Mouse (Mus musculus) heart, embryonic 13.5 days (tissue): Measurements from ENCODE around the gene Ankrd13b. TPM values are rescaled to one million over a fixed set of nuclear protein-coding genes. Genes with fewer than 3 reads are reported as not detected.

Experiments
- polyA plus RNA-seq: library from polyadenylated mRNA; unstranded; fragments of >200 nt; fragmentation: Nextera tagmentation; extraction: Ambion mirVana; gene quantifications from 2 replicates; pipeline ENCODE4 v1.2.1, GENCODE M21; 2015

The Ankrd13b gene
- polyA plus RNA-seq, 1 experiment from 2014 or later = 2.6 TPM

Other genes with a start within 250 kb of the Ankrd13b start
- 28.8 and 30.1 TPM in 2 replicates for gene Coro6, start 27.3 kb downstream of the Ankrd13b start, polyA plus RNA-seq
- 7.8 and 7.9 TPM in 2 replicates for gene Git1, start 3.9 kb upstream of the Ankrd13b start, polyA plus RNA-seq
- gene Abhd15, start 25.4 kb upstream of the Ankrd13b start, polyA plus RNA-seq = 1.1 and 1.6 TPM in 2 replicates
- gene Trp53i13, start 26.3 kb upstream of the Ankrd13b start, polyA plus RNA-seq = 23.5 and 27.7 TPM in 2 replicates
- gene Gm10392, start 29.5 kb upstream of the Ankrd13b start, polyA plus RNA-seq = 0.11 TPM in 1 of 2 replicates, not detected in the other
- 10.1 and 11.8 TPM in 2 replicates for gene Taok1, start 118.1 kb upstream of the Ankrd13b start, polyA plus RNA-seq
- 3.6 and 4.0 TPM in 2 replicates for gene Nufip2, start 196.5 kb upstream of the Ankrd13b start, polyA plus RNA-seq
- 0.20 TPM in 1 of 2 replicates, not detected in the other for gene Cryba1, start 235.6 kb upstream of the Ankrd13b start, polyA plus RNA-seq